Mouse (Mus musculus): ENCODE data around the gene Vgll4. TPM values are rescaled to one million over a fixed set of nuclear protein-coding genes. Genes with fewer than 3 reads are reported as not detected.
A peak's percentile ranks its signal among the peaks of the same experiment; 100 is the strongest.

Vgll4 gene
- total RNA-seq, 1 experiment = 25.5 TPM

DNA sequence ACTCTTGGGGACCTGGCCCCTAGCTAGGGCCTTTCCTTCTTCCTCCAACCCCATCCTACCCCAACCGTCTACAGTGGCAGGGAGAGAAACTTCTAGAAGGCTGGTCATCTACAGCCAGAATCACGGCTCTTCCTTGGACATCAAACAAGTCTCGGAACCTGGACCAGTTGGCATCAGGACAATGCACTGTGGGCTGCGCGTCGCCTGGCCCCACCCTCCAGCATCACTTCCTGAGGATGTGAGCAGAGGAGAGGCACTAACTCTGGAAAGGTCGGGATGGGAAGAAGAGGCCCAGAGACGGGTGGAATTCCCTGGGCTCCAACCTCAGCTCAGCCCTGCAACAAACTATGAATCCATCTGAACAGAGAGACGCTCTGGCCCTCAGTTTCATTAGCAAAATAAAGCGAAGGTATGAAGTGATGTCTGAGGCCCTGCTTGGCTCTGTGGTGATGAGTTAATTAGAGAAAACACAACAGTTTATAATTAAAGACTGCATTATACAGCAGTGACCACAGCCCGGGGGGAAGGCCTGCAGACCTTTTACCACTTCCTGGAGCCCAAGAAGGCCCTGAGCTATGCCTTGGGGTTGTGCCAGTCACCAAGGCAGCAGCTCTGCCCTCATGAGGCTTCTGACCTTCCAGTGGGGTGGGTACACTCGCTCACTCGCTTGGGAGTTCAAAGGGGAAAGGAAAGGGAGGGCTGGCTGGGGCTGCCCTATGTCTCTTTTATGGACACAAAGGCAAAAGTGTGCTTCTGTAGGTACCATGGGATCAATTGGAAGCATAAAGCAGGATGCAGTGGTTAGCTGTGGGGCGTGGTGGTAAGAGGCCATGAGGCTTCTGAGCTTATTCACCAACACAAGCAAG is 51.8 kb downstream of the Vgll4 start:
- no peak overlapping the region for H3K9ac ChIP-seq (ENCODE audit: insufficient read depth, low read depth, low read length, poor library complexity, severe bottlenecking)
- H3K27ac ChIP-seq (ENCODE audit: insufficient read depth, low read depth, low read length, poor library complexity, severe bottlenecking) = no peak overlapping the region
- no peaks in the 10 kb centered on the region for H3K36me3 ChIP-seq (ENCODE audit: control insufficient read depth, insufficient read depth, low read length, poor library complexity, severe bottlenecking)
- H3K4me1 ChIP-seq (ENCODE audit: control insufficient read depth in 2 of 2, insufficient read depth in 2 of 2, low read length in 2 of 2, poor library complexity in 1 of 2) = peaks cover 3 to 15% of the 10 kb centered on the region in 2 experiments; a peak in 3 of 4 replicates
- H3K9me3 ChIP-seq (ENCODE audit: control insufficient read depth, insufficient read depth, low read depth, low read length) = no peaks in the 10 kb centered on the region
- no peak overlapping the region for H3K4me3 ChIP-seq (ENCODE audit: insufficient read depth in 1 of 2, low read depth in 1 of 2, low read length in 2 of 2, poor library complexity in 1 of 2, severe bottlenecking in 1 of 2)
- TF ChIP-seq ZNF384 (IDR thresholded peaks at IDR 0.05; ENCODE audit: low read depth, low read length) (no peak), HCFC1 (IDR thresholded peaks at IDR 0.05; ENCODE audit: borderline replicate concordance, insufficient read depth, low read length) (no peak), ZC3H11A (IDR thresholded peaks at IDR 0.05; ENCODE audit: borderline replicate concordance, low read depth, low read length) (no peak), CHD2 (IDR thresholded peaks at IDR 0.05; ENCODE audit: low read depth, low read length) (no peak), MAFK (IDR thresholded peaks at IDR 0.05; ENCODE audit: insufficient read depth, low read depth, low read length) (no peak)
- in situ Hi-C loops (cut with MboI; ENCODE audit: low sequenced_read_pairs in 2 of 2, unreplicated experiment in 2 of 2) = loop anchor here (10.0 to 25.0 kb wide), 2 partner anchors 94 to 193 kb away; no protein-coding TSS in a partner anchor
- DNase-seq (ENCODE audit: low read depth, low spot score) = no peak

DNA sequence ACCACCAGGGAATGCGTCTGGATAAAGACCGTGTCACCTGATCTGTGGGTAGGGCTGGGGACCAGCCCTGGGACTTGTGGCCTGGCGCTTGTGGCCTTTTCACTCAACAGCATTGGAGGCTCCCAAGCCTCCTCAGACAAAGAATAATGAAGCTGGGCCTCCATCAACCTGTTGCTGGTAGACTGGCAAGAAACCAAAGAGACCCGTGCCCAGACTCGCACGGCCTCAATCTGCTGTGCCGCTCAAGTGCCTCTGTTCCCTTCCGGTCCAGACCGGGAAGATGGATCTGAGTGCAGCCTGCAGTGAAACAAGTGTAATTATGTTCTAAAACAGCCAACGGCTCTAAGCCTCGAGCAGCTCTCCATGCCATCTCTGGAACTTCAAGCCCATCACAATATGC is 52.7 kb downstream of the Vgll4 start:
- in situ Hi-C loops (cut with MboI; ENCODE audit: low sequenced_read_pairs in 2 of 2, unreplicated experiment in 2 of 2) = loop anchor here (10.0 to 25.0 kb wide), 2 partner anchors 95 to 192 kb away; no protein-coding TSS in a partner anchor
- Histone ChIP-seq H3K4me1 (ENCODE audit: control insufficient read depth in 2 of 2, insufficient read depth in 2 of 2, low read length in 2 of 2, poor library complexity in 1 of 2) (peaks cover 3 to 15% of the 10 kb centered on the region in 2 experiments; a peak in 3 of 4 replicates), H3K4me3 (ENCODE audit: insufficient read depth in 1 of 2, low read depth in 1 of 2, low read length in 2 of 2, poor library complexity in 1 of 2, severe bottlenecking in 1 of 2) (no peak overlapping the region), H3K36me3 (ENCODE audit: control insufficient read depth, insufficient read depth, low read length, poor library complexity, severe bottlenecking) (no peaks in the 10 kb centered on the region), H3K9me3 (ENCODE audit: control insufficient read depth, insufficient read depth, low read depth, low read length) (no peaks in the 10 kb centered on the region), H3K9ac (ENCODE audit: insufficient read depth, low read depth, low read length, poor library complexity, severe bottlenecking) (no peak overlapping the region), H3K27ac (ENCODE audit: insufficient read depth, low read depth, low read length, poor library complexity, severe bottlenecking) (no peak overlapping the region)
- no peak for DNase-seq (ENCODE audit: low read depth, low spot score)
- TF ChIP-seq ZNF384 (IDR thresholded peaks at IDR 0.05; ENCODE audit: low read depth, low read length) (no peak), MAFK (IDR thresholded peaks at IDR 0.05; ENCODE audit: insufficient read depth, low read depth, low read length) (no peak), ZC3H11A (IDR thresholded peaks at IDR 0.05; ENCODE audit: borderline replicate concordance, low read depth, low read length) (no peak), HCFC1 (IDR thresholded peaks at IDR 0.05; ENCODE audit: borderline replicate concordance, insufficient read depth, low read length) (no peak), CHD2 (IDR thresholded peaks at IDR 0.05; ENCODE audit: low read depth, low read length) (no peak)

DNA sequence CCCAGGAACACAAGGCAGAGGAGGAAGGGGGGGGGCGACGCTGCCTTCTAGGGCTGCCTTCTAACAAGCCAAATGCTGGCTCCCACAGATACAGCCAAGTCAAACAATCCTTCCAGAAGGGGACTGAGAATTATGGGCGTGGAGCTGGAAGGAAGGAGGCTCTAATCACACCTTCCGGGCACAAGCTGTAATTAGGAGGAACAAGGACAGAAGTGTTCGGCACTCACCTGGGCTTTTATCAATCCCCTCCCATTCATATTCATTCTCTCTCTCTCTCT is 53.1 kb downstream of the Vgll4 start:
- no peak overlapping the region for H3K4me3 ChIP-seq (ENCODE audit: insufficient read depth in 1 of 2, low read depth in 1 of 2, low read length in 2 of 2, poor library complexity in 1 of 2, severe bottlenecking in 1 of 2)

DNA sequence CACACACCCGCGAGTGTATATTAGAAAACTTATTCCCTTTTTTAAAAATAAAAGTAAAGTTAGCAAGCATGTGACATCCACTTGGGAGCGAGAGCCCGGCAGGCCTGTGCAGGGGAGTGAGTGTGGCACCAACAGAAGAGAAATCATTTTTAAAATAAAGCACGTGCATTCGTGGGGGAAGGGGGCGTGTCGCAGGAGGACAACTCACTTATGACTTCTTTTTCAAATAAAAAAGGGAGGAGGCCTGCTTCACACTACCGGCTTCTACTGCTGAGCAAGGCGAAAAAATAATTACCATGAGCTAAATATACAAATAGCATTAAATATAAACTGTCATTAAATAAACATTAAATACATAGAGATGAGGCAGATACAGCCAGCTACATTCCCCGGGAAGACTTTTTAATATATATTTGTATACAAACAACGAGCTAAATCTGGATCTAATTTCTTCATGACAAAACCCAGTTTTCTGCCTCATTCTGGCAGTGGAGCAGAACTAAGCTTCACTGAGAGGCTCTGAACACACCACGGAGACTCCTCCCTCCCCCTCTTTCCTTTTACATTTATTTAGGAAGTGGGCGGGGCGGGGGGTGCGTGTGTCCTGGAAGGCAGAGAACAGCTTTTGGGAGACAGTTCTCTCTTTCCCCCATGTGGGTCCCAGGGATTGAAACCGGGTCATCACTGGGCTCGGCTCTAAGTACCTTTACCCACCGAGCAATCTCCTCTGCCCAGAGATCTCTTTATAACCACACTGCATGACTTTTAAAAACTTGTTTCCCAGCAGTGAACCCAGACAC is 53.7 kb downstream of the Vgll4 start:
- Histone ChIP-seq H3K27ac (ENCODE audit: insufficient read depth, low read depth, low read length, poor library complexity, severe bottlenecking) (no peak overlapping the region), H3K4me1 (ENCODE audit: control insufficient read depth in 2 of 2, insufficient read depth in 2 of 2, low read length in 2 of 2, poor library complexity in 1 of 2) (peaks cover 3 to 15% of the 10 kb centered on the region in 2 experiments; a peak in 3 of 4 replicates), H3K9me3 (ENCODE audit: control insufficient read depth, insufficient read depth, low read depth, low read length) (no peaks in the 10 kb centered on the region), H3K36me3 (ENCODE audit: control insufficient read depth, insufficient read depth, low read length, poor library complexity, severe bottlenecking) (no peaks in the 10 kb centered on the region), H3K9ac (ENCODE audit: insufficient read depth, low read depth, low read length, poor library complexity, severe bottlenecking) (0 out of 2 replicates have a peak overlapping the region, but pooled peaks have one; percentile 1), H3K4me3 (ENCODE audit: insufficient read depth in 1 of 2, low read depth in 1 of 2, low read length in 2 of 2, poor library complexity in 1 of 2, severe bottlenecking in 1 of 2) (no peak overlapping the region)
- in situ Hi-C loops (cut with MboI; ENCODE audit: low sequenced_read_pairs in 2 of 2, unreplicated experiment in 2 of 2) = loop anchor here (10.0 to 25.0 kb wide), 2 partner anchors 96 to 191 kb away; no protein-coding TSS in a partner anchor
- TF ChIP-seq HCFC1 (IDR thresholded peaks at IDR 0.05; ENCODE audit: borderline replicate concordance, insufficient read depth, low read length) (no peak), CHD2 (IDR thresholded peaks at IDR 0.05; ENCODE audit: low read depth, low read length) (no peak), ZNF384 (IDR thresholded peaks at IDR 0.05; ENCODE audit: low read depth, low read length) (no peak), ZC3H11A (IDR thresholded peaks at IDR 0.05; ENCODE audit: borderline replicate concordance, low read depth, low read length) (no peak), MAFK (IDR thresholded peaks at IDR 0.05; ENCODE audit: insufficient read depth, low read depth, low read length) (no peak)
- DNase-seq (ENCODE audit: low read depth, low spot score) = no peak

More for the DNA sequence above, 53.1 kb downstream of the Vgll4 start:
- Histone ChIP-seq H3K36me3 (ENCODE audit: control insufficient read depth, insufficient read depth, low read length, poor library complexity, severe bottlenecking) (no peaks in the 10 kb centered on the region), H3K9me3 (ENCODE audit: control insufficient read depth, insufficient read depth, low read depth, low read length) (no peaks in the 10 kb centered on the region), H3K4me1 (ENCODE audit: control insufficient read depth in 2 of 2, insufficient read depth in 2 of 2, low read length in 2 of 2, poor library complexity in 1 of 2) (peaks cover 3 to 15% of the 10 kb centered on the region in 2 experiments; a peak in 3 of 4 replicates), H3K27ac (ENCODE audit: insufficient read depth, low read depth, low read length, poor library complexity, severe bottlenecking) (no peak overlapping the region), H3K9ac (ENCODE audit: insufficient read depth, low read depth, low read length, poor library complexity, severe bottlenecking) (0 out of 2 replicates have a peak overlapping the region, but pooled peaks have one; percentile 1)
- DNase-seq (ENCODE audit: low read depth, low spot score) = no peak
- in situ Hi-C loops (cut with MboI; ENCODE audit: low sequenced_read_pairs in 2 of 2, unreplicated experiment in 2 of 2) = loop anchor here (10.0 to 25.0 kb wide), 2 partner anchors 96 to 192 kb away; no protein-coding TSS in a partner anchor
- TF ChIP-seq ZC3H11A (IDR thresholded peaks at IDR 0.05; ENCODE audit: borderline replicate concordance, low read depth, low read length) (no peak), ZNF384 (IDR thresholded peaks at IDR 0.05; ENCODE audit: low read depth, low read length) (no peak), HCFC1 (IDR thresholded peaks at IDR 0.05; ENCODE audit: borderline replicate concordance, insufficient read depth, low read length) (no peak), CHD2 (IDR thresholded peaks at IDR 0.05; ENCODE audit: low read depth, low read length) (no peak), MAFK (IDR thresholded peaks at IDR 0.05; ENCODE audit: insufficient read depth, low read depth, low read length) (no peak)
